Mouse (Mus musculus) fat pad, adult 2 months (tissue): ENCODE results near the gene Shroom3.

Source experiments
- DNase-seq: peaks from one replicate; pipeline ENCODE4 v3.0.0-alpha.2; 2011; ENCODE audit warnings: low read depth, low spot score; ENCODE audit errors: extremely low read depth

The Shroom3 gene

GRCm38 (mm10) chr5:92880893-92881292 lies 197.7 kb downstream of the Shroom3 start:
- DNase-seq: no peak

GRCm38 (mm10) chr5:92886141-92886540 lies 202.9 kb downstream of the Shroom3 start:
- DNase-seq: no peak

GRCm38 (mm10) chr5:92887501-92887900 lies 204.3 kb downstream of the Shroom3 start:
- no peak for DNase-seq

- DNase-seq: no peak
These were observed 205.5 kb downstream of the Shroom3 start for GRCm38 (mm10) chr5:92888628-92889241.

GRCm38 (mm10) chr5:92890902-92891301 lies 207.7 kb downstream of the Shroom3 start:
- no peak for DNase-seq

- DNase-seq: no peak
These were observed 210.0 kb downstream of the Shroom3 start for GRCm38 (mm10) chr5:92893284-92893683.

GRCm38 (mm10) chr5:92893711-92894110 lies 210.5 kb downstream of the Shroom3 start:
- no peak for DNase-seq

GRCm38 (mm10) chr5:92895877-92896276 lies 212.6 kb downstream of the Shroom3 start:
- no peak for DNase-seq

GRCm38 (mm10) chr5:92896725-92897280 lies 213.6 kb downstream of the Shroom3 start:
- no peak for DNase-seq

GRCm38 (mm10) chr5:92897766-92898745 lies 214.8 kb downstream of the Shroom3 start:
- DNase-seq: no peak

GRCm38 (mm10) chr5:92900470-92900869 lies 217.2 kb downstream of the Shroom3 start:
- DNase-seq: no peak

GRCm38 (mm10) chr5:92901870-92902269 lies 218.6 kb downstream of the Shroom3 start:
- DNase-seq: no peak

- no peak for DNase-seq
These were observed 221.9 kb downstream of the Shroom3 start for GRCm38 (mm10) chr5:92905146-92905545.

- DNase-seq: no peak
These were observed 222.4 kb downstream of the Shroom3 start for GRCm38 (mm10) chr5:92905594-92906008.

GRCm38 (mm10) chr5:92908227-92908626 lies 225.0 kb downstream of the Shroom3 start:
- no peak for DNase-seq

- DNase-seq: no peak
These were observed 227.6 kb downstream of the Shroom3 start for GRCm38 (mm10) chr5:92910838-92911237.

- DNase-seq: no peak
These were observed 232.2 kb downstream of the Shroom3 start for GRCm38 (mm10) chr5:92915421-92915820.

- DNase-seq: no peak
These were observed 234.5 kb downstream of the Shroom3 start for GRCm38 (mm10) chr5:92917755-92918154.

GRCm38 (mm10) chr5:92918170-92918569 lies 234.9 kb downstream of the Shroom3 start:
- DNase-seq: no peak

- DNase-seq: no peak
These were observed 235.6 kb downstream of the Shroom3 start for GRCm38 (mm10) chr5:92918866-92919265.

GRCm38 (mm10) chr5:92919390-92919789 lies 236.2 kb downstream of the Shroom3 start:
- DNase-seq: no peak

- DNase-seq: no peak
These were observed 237.7 kb downstream of the Shroom3 start for GRCm38 (mm10) chr5:92920984-92921383.
